Mouse (Mus musculus) urinary bladder, adult 2 months (tissue): ENCODE measurements around the gene Sptbn4. TPM values are rescaled to one million over a fixed set of nuclear protein-coding genes. Genes with fewer than 3 reads are reported as not detected.
"Not testable (repeated sequence)": the region's sequence is repeated elsewhere in the genome, so short reads cannot be mapped to it uniquely, and the experiment has no call there.

Experiments
- DNase-seq: peaks from one replicate; pipeline ENCODE4 v3.0.0; 2022; ENCODE audit warnings: low spot score
- polyA plus RNA-seq: library from polyadenylated mRNA; depleted of rRNA; stranded (reverse); fragments of >200 nt; gene quantifications from 2 replicates; pipeline ENCODE4 v1.2.3, GENCODE M21; 2012; rRNA removed

The Sptbn4 gene
- 0.53 and 0.74 TPM in 2 replicates for polyA plus RNA-seq

DNA sequence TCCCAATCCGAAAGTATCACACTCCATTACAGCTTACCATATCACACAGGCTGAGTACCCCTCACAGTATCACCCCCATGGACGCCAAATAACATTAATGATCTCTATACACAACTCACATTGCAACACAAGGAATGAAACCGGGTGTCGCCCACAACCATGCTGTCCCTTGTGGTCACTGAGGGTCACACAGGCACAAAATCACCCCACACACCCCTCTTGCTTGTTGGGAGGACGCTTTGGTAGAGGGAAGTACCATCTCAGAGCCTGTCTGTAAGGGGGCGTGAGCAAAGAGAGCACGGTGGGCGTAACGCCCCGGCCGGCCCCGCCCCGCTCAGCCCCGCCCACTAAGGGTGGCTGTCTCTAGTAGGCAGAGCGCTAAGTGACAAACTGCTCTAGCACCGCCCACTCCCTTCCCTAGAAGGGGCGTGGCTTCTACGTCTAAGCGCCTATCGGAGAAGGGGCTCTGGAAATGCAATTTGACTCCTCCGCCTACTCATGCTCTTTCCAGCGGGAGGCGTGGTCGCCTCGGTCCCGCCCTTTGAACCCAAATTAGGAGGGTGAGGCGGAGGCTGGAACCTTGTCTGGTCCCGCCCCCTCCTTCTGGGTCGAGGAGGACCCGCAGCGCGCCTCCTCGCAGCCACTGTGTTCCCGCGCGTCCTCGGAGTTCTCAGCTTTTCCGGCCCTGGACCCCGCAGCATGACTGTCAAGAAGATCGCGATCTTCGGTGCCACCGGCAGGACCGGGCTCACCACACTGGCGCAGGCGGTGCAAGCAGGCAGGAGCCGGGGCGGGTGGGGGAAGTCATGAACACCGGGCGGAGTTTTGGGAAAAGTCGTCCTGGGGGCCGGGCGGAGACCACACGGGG is at the start of gene Sptbn4, which contains the start of gene Blvrb:
Gene Sptbn4, minus strand, starts transcription at position 268 of the 868 bp plus-strand sequence.
Gene Blvrb, plus strand, starts transcription at position 560 of the 868 bp plus-strand sequence.
- DNase-seq: peak; percentile 85

DNA sequence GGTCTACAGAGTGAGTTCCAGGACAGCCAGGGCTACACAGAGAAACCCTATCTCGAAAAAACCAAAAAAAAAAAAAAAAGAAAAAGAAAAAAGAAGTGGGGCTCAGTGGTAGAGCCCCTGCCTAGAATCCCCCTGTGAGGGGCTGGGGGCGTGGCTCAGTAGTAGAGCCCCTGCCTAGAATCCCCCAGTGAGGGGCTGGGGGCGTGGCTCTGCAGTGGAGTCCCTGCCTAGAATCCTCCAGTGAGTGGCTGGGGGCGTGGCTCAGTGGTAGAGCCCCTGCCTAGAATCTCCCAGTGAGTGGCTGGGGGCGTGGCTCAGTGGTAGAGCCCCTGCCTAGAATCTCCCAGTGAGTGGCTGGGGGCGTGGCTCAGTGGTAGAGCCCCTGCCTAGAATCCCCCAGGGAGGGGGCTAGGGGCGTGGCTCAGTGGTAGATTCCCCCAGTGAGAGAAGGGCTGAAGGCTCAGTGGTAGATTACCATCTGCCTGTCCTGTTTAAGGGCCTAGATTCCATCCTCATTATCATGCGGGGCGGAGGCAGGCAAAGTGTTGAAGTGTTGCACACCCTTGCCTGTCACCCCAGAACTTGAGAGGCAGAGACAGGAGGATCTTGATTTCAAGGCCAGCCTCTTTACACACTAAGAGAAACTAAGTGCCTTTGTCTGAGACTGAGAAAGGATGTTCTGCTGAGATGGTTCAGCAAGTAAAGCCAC is 47.3 kb upstream of the Sptbn4 start:
- not testable (repeated sequence) for DNase-seq

DNA sequence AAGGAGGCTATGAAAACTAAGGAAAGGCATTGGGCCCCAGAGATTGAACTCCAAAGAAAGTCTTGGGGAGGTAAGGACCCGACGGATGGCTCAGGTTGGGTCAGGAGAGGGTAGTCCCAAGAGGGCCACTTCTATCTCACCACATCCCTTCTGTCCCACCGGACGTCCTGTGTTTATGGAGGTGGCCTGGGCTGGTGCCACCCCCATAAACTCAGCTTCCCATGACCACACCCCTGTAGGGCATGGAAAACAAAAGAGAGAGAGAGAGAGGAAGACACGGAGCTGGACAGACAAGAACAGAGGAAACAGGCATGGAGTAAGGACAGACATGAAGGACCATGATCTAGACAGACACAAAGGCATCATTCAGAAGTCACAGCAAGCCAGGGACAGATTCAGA is 46.0 kb upstream of the Sptbn4 start:
- DNase-seq: no peak

DNA sequence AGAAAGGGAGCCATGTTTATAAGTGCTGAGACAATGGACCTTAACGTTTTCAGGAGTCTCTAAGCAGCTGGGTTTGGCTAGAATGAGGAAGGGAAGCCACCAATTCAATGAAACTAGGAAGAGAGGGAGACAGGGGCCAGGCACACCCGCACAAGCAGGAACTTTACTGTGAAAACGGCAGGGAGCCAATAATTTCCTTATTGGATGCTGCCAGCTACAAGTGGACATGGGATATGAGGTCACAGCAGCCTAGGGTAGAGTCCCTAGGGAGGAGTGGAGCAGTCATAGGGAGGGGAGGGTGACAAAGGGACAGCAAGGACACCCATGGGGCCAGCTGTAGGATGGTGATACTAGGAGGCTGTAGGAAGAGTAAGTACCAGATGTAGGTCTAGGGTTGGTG is 45.5 kb upstream of the Sptbn4 start:
- DNase-seq: no peak

DNA sequence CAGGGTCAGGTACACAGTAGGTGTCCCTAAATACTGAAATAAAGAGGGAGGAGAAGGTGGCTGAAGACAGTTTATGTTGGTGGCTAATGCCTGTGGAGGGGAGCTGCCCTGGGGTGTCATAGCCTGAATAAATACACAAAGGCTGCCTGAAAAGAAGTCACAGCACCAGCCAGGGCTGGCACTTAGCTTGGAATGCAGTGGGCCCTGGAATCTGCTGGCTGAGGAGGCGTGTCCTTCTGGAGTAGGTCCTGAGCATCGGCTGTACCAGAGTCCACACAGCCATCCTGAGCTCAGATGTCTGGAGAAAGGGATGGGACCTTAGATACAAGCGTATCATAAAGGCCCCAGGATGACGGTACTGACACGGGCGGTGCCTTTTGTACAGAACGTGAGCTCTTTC is 44.4 kb upstream of the Sptbn4 start:
- no peak for DNase-seq

DNA sequence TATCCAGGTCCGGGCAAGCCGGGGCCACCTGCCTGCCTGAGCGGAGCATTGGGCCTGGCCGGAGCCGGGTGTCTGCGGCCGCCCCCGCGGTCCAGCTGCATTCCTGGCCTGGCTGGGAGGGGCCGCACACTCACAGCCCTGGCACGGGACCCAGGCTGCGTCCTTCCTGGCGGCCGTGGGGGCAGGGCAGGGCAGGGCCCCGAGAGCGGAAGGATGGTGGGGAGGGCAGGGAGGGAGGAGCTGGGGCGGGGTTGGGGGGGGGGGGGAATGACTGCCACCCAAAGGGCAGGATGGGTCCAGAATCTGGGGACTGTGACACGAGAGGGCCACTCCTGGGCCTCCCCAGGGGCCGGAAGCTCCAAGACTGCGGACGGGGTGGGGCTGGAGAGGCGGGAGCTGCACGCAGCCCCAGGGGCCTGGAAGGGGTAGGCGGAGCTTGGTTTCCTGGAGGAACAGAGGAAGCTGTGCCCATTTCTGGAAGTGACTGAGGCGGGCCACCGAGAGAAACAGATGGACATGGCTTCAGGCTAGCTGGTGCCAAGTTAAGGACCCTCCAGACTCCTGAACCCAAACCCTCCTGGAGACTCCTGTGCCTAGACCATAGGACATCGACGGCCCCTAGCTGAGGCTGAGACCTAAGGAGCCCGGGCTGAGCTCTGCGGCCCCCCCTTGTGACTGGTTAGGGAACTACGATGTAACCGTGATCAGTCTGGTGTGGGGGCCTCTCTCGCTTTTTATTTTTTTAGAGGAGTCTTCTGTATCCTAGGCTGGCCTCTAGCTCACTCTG is 43.2 kb upstream of the Sptbn4 start:
- DNase-seq: peak; percentile 93

DNA sequence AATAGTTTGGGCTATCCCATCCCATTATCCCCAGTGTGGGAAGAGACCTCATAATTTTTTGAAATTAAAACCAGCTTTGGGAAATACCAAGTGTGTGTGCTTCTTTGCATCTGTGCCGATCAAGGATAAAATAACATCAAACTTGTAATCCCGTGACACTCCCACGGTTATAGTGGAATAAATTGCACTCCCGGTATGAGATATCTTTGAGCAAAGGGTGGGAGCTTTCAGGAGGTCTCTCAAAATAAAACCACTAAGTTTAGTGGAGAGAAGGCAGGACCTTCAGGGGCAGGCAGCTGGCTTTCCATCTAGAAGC is 42.7 kb upstream of the Sptbn4 start:
- DNase-seq: no peak

DNA sequence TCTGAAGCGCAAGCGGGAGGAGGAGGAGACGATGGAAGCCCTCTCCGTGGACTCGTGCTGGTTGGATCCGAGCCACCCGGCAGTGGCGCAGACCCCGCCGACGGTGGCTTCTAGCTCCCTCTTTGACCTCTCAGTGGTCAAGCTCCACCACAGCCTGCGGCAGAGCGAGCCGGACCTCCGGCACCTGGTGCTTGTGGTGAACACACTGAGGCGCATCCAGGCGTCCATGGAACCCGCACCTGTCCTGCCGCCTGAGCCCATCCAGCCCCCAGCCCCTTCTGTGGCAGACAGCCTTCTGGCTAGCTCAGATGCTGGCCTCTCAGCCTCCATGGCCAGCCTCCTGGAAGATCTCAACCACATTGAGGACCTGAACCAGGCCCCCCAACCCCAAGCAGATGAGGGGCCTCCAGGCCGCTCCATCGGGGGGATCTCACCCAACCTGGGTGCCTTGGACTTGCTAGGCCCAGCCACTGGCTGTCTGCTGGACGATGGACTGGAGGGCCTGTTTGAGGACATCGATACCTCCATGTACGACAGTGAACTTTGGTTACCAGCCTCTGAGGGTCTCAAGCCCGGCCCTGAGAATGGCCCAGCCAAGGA is 41.9 kb upstream of the Sptbn4 start:
- DNase-seq: no peak

DNA sequence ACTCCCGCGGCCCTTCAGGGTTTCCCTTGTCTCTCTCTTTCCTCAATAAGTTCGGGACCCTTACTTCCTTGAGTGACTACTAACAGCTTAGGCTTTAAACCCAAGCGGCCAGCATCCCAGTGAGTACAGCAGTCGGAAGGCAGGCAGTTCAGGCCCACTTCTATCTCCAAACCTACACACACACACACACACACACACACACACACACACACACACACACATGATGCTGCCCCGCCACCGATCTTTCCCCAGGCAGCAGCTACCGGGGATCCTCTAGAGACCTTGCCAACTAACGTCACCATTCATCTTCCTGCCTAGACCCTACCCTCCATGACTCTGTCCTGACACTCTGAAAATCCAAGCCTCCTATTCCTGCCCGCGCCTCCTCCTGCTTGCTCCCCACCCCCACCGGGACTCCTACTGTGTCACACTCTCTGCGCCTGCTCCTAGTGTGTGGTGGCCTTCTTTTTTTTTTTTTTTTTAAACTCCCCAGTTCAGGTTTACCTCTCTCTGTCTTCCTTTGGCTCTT is 40.3 kb upstream of the Sptbn4 start:
- DNase-seq: no peak

DNA sequence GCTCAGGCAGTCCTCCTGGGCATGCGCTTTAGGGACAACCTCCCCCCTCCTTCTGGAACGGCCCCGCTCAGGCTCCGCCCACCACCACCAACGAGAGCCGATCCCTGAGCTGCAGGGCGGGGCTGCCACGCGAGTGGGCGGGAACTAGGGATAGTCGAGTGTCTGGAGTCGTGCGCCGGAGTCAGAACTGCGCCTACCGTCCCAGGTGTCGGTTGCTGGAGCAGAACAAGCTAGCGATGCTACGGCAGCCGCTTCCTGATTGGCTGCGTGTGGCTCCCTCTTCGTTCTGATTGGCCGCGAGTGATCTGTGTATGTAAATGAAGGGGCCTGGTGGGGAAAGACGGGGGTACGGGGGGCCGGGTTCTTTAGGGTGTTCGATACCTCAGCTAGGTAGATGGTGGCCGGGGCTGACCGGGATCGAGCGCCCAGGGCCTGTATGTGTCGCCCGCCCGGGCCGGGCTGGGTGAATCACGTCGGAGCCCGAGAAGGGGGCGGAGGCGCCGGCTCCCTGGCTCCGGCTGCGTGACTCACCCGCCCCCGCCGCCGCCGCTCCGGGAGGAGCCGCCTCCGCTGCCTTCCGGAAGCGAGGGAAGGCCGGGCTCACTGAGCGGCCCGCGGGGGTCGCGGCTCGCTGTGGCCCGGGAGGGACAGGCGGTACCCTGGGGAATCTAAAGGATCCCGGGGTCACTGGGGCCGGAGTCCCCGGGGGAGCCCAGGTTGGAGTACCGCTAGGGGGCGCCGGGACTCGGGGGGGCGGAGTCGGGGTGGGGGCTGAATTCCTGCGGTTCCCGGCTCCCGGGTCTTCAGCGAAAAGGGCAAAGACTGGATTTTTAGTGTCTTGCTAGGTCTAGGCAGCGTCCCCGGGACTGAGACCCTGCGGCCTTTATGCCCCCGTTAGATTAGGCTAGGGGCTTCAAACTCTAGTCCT is 39.5 kb upstream of the Sptbn4 start, which contains the start of gene Sertad1:
Gene Sertad1, plus strand, starts transcription at position 141 of the 928 bp plus-strand sequence.
- peak; percentile 99 for DNase-seq

DNA sequence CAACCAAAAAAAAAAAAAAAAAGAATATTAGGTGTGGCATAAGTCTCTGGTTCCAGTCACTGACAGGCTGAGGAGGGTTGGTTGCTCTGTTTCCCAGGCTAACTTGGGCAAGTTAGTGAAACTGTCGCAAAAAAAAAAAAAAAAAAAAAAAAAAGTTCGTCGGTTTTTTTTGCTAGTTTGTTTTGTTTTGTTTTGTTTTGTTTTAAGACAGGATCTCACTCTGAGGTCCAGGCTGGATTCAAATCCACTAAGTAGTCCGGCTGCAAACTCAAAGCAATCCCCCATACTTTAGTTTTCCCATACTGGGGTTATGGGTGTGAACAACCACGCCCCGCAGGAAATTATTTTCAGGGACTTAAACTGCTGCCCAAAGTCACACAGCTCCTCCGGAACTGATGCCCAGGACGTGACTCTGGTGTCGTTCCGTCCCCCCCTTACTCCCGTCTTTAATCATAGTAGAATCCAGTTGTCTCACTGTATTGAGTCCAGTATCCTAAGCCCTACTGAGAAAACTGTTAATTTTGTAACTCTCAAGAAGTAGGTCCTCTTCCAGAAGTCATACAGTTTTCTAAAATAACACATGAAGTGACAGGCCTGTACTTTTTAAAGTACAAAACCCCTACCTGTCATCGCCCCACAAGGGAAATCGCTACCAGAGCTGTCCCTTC is 38.8 kb upstream of the Sptbn4 start:
- no peak for DNase-seq

DNA sequence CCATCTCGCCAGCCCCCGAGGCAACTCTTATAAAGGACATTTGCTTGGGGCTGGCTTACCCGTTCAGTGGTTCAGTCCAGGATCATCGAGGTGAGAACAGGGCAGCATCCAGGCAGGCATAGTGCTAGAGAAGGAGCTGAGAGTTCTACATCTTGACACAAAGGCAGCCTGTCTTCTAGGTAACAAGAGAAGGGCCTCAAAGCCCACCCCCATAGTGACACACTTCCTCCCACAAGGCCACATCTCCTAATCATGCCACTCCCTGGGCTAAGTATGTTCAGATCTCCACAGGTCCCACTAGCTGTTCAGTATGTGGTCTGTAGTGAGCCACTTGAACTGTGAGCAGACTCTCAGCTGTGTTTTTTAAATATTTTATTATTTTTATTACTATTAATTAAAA is 36.4 kb upstream of the Sptbn4 start:
- no peak for DNase-seq

DNA sequence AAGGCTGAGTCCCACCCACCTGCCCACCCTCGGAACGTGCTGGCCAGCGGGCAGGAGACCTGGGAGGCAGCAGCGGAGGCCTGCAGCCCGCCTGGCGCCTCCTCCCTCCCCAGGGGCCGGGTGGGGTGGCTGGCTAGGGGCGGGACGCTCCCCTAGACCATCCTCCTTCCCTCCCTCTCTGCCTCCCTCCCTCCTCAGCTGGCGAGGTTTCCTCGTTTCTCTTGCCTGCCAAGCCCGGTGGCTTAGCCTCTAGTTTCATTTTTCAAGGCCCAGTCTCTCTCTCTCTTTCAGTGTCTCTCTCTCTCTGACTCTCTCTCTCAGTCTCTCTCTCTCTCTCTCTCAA is 34.1 kb upstream of the Sptbn4 start:
- peak; percentile 80 for DNase-seq

DNA sequence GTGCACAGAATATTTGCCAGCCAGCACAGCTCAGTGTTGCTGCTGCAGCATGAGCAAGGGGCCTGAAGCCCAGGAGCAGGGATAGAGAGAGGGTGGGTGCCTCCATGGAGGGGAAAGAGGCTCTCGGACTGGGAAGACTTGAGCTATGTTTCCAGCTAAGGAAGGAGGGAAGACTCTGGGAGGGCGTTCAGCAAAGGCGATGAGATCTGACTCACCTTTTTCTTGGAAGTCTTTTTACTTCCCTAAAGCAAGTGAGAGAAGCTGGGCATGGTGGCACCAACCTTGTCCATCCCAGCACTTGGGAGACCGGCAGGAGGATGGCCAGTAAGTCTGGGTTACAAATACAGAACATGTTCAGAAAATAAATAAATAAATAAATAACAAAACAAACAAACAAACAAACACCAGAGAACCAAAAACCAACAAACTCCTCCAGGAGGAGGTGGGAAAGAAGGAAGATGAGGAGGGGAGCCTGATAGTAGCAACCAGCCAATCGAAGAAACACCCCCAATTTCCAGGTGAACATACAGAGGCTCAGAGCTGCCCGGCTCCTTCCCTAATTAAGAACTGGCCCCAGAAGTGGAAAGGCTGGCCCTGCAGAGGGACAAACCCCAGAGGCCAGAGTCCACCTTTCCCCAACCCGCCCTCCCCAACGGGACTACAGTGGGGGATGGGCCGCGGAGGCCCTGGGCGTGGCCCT is 33.6 kb upstream of the Sptbn4 start:
- DNase-seq: no peak

DNA sequence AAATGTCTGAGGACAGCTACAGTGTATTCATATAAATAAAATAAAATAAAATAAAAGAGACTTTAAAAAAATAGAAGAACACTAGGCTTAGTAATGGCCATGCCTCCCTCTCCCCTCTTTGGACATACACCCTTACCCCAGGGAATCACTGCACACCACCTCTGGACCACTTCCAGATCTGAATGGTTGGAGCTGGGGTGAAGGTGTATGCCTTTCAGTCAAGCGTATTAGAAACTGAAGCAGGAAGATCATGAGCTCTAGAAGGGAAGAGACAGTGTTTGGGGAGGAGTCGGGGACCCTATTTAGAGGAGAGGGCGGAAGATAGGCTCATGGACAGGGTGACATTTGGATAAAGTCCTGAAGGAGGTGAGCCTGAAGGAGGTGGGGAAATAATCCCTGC is 33.0 kb upstream of the Sptbn4 start:
- no peak for DNase-seq

DNA sequence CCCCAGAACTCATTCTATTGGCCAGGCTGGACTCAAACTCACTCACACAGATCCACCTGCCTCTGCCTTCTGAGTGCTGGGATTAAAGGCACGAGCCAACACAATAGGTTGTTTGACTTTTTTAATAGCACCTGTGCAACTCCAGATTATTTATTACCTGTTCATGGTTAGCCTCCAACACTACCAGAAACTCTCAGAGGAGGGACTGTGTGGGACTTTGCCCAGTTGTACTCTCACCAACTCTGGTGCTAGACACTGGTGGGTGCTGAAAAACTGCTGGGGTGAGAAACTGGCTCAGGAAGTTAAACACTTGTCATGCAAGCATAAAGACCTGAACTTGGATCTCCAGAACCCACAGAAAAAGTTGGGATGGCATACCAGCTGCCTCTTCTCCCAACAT is 32.3 kb upstream of the Sptbn4 start:
- no peak for DNase-seq

DNA sequence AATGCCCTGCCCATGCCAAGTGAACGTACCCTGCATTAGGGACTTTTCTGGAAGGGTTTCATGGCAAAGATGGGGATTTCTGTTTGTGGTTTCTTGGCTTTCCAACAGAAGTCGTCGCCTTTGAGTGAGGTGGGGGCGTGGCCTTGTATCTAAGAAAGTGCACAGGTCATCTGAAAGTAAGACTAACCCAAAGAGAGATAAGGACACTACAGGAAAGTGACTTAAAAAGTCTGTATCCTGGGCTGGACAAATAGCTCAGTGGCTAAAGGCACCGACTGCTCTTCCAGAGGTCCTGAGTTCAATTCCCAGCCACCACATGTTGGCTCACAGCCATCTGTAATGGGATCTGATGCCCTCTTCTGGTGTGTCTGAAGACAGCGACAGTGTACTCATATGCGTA is 31.1 kb upstream of the Sptbn4 start:
- no peak for DNase-seq

DNA sequence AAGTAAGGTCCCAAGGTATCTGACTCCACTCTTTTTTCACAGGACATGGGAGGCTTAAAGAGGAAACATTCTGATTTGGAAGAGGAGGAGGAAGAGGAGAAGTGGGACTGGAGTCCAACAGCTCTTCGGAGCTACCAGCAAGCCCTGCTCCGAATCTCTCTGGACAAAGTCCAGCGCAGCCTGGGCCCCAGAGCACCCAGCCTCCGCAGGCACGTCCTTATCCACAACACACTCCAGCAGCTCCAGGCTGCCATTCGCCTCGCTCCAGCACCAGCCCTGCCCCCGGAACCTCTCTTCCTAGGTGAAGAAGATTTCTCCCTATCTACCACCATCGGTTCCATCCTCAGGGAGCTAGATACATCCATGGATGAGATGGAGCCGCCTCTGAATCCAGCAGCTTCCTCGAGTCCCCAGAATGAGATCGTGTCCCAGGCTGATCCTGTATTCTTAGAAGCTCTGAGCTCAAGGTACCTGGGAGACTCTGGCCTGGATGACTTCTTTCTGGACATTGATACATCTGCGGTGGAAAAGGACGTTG is 28.7 kb upstream of the Sptbn4 start:
- DNase-seq: no peak

DNA sequence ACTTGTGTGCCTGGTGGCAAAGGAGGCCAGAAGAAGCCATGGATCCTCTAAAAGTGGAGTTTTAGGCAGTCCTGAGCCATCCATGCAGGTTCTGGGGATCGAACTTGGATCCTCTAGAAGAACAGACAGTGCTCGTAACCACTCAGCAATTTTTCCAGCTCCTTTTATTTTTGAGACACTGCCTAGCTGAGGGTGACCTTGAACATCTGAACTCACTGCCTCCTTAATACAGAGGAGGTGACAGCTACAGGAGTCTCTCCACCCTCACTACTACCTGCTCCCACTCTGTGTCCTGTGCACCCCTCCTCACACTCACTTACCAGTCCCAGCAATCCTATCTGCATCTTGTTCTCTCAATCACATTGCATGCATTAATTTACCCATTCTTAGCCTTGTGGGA is 28.1 kb upstream of the Sptbn4 start:
- DNase-seq: no peak
